Mouse (Mus musculus) cerebellum, adult 2 months (tissue): Measurements from ENCODE around the gene Nabp1.

Source experiments
- CTCF ChIP-seq: fragments of 200-500 bp; IDR thresholded peaks from 2 replicates; pipeline ENCODE4 v1.5.1; 2011; ENCODE audit warnings: low read depth, mild to moderate bottlenecking, control low read depth, low read length, moderate library complexity, borderline replicate concordance; ENCODE audit not compliant: insufficient read depth
- POLR2A ChIP-seq: fragments of 200-500 bp; IDR thresholded peaks from 2 replicates; pipeline ENCODE4 v1.6.1; 2011; ENCODE audit warnings: low read length, control low read depth, borderline replicate concordance; ENCODE audit not compliant: insufficient read depth

GRCm38 (mm10) chr1:51479691-51480090, 1.5 kb upstream of the Nabp1 start:
- TF ChIP-seq POLR2A (no peak), CTCF (no peak)
